Mouse (Mus musculus): Measurements from ENCODE around the gene Slc25a11.
A peak's percentile ranks its signal among the peaks of the same experiment; 100 is the strongest.

The Slc25a11 gene

DNA sequence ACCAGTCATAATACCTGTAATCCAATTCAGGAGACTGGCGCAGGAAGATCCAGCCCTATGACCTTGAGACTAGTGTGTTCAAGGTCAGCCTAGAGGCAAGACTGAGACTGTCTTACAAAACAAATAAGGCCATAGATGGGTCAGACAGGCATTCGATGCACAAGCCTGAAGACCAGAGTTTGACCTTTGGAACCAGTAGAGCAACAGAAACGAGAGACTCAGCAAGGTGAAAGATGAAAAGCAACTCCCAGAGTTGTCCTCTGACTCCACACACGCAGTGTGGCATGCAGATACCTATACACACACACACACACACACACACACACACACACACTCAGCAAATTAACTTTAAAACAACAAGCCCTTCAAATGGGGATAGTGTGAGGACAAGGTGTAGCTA, 20.4 kb downstream of the Slc25a11 start:
- no peak for DNase-seq (ENCODE audit: inconsistent age in 2 of 2, low spot score in 1 of 2)

DNA sequence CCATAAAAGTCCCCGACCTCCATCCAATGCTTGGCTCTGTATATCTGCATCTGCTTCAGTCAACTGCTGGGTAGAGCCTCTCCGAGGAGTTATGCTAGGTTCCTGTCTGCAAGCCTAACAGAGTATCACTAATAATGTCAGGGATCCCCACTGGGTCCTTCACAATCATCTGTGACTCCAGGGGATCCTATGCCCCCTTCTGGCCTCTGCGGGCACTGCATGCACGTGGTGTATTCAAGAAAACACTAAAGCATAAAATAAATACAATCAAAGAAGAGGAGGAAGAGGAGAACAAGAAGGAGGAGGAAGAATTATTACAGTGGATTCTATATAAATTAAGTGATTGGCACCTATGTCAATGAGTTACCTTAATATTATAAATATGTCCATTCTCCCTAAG, 21.8 kb downstream of the Slc25a11 start:
- DNase-seq (ENCODE audit: inconsistent age in 2 of 2, low spot score in 1 of 2), result peak; percentile 30 to 72

GRCm38 (mm10) chr11:70623053-70623742, 24.1 kb downstream of the Slc25a11 start:
- DNase-seq (ENCODE audit: inconsistent age in 2 of 2, low spot score in 1 of 2), result peak in 1 of 2 experiments; percentile 79

GRCm38 (mm10) chr11:70621972-70622814, 25.1 kb downstream of the Slc25a11 start:
- DNase-seq (ENCODE audit: inconsistent age in 2 of 2, low spot score in 1 of 2), result no peak

DNA sequence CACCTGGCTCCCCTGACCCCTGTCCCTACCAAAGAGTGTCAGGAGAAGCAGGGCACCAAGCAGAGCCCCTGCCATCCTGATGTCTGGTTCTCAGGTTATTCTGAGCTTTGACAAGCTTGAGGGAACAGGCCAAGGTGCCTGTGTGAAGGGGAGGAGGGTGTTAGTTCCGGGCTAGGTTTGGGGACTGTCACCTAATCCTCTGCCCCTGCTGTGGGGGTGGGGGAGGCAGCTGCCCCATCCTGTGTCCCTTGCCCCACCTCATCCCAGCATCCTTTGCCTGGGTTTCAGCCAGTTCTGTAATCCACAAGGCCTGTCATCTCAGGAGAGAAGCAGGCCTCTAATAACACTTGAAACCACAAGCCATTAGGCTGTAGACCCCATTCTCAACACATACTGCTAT, 28.2 kb downstream of the Slc25a11 start, which contains the start of gene Chrne:
TSS of gene Chrne (minus strand) at position 116 of the 400 bp plus-strand sequence.
- no peak for DNase-seq (ENCODE audit: inconsistent age in 2 of 2, low spot score in 1 of 2)

DNA sequence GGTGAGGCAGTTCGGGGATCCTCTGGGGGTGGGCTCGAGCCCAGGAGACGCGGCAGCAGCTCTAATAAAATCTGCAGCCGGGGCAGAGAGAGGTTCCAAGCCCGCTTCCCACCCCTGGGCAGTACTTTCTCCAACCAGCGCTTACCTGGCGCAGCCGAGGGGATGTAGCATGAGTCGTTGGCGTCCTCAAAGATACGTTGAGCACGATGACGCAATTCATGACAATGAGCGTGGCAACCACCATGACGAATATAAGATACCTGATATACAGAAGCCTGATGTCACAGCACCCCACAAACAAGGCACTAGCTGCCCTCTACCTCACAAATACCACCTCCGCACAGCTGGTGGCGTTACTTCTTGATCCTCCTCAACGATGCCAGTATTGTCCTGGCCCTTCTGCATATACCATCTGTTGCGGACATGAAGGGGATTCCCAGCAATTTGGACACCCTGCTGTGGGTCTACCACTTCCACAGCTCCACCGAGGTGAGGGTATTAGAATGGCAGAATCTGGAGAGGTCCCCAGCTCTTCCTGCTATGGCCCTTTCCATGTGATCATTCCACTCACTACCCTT, 31.7 kb downstream of the Slc25a11 start, which contains the start of gene 4930544D05Rik:
TSS of gene 4930544D05Rik (plus strand) at position 333 of the 578 bp plus-strand sequence.
- DNase-seq (ENCODE audit: inconsistent age in 2 of 2, low spot score in 1 of 2), result no peak

DNA sequence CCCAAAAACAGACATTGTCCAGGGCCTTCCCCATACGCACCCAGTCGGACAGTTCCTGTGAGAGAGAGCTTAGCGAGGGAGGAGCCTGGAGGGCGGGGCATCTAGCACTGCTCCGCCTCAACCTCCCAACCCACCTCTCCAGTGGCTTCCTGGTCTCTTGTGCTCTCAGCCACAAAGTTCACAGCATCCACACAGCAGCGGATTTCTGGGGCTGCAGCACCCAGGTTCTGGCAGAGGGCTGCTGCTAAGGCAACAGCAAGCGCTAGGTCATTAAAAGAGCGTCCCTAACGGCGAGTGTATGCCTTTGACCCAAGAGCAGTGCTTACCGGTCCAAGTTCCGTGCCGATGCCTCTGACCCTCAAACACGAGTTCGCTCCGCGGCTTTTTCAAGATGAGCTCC, 32.2 kb downstream of the Slc25a11 start:
- DNase-seq (ENCODE audit: inconsistent age in 2 of 2, low spot score in 1 of 2), result peak; percentile 69 to 87

DNA sequence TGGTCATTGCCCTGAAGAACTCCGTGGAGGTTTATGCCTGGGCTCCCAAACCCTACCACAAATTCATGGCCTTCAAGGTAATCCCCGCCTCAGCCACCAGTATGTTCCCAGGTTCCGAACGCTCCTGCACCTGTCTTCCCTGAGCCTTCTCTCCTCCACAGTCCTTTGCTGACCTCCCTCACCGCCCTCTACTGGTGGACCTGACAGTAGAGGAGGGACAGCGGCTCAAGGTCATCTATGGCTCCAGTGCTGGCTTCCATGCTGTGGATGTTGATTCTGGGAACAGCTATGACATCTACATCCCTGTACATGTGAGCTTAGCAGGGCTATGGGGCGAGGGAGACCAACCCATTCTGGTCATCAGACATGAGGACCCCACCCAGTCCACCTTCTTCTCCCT, 34.8 kb downstream of the Slc25a11 start:
- peak in 1 of 2 experiments; percentile 56 for DNase-seq (ENCODE audit: inconsistent age in 2 of 2, low spot score in 1 of 2)

DNA sequence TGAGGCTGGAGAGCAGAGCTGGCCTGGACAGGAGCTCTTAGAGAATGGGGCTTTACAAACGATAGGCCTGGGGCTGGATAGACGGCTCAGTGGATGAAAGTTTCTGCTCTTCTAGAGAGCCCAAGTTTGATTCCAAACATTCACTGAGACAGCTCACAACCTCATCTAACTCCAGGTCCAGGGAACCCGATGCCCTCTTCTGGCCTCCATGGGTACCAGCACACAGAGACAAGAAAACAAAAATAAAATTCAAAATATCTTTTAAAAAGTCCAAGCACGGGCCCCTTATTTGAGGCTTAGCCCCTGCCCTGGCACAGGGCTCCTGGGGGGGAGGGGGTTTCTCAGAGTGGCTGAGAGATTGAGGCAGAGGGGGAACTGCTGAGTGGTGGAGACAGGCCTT, 36.5 kb downstream of the Slc25a11 start:
- no peak for DNase-seq (ENCODE audit: inconsistent age in 2 of 2, low spot score in 1 of 2)

DNA sequence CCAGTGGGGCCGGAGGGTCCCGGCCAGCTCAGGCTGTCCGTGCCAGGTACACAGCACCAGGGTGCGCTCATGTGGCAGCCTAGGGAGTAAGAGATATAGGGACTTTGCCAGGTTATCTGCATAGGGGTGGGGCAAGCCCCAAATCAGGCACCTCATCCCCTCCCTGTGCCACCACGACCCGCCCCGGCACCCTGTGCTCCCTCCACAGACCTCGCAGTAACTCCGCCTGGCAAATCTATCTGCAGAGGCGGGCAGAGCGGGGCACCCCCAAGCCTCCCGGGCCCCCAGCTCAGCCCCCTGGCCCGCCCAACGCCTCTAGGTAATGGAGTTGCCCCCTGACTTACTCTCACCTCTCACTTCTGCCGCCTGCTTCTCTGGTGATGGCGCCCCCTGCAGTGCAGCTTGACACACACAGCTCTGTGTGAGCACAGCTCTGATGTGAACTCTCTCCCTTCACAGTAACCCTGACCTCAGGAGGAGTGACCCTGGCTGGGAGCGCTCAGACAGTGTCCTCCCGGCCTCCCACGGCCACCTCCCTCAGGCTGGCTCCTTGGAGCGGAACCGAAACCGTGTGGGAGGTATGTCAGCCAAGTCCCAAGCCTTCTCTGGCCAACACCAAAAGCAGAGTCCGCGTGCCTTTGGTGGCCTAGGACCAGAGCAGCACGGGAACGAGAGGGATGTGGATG, 38.8 kb downstream of the Slc25a11 start:
- peak in 1 of 2 experiments; percentile 48 for DNase-seq (ENCODE audit: inconsistent age in 2 of 2, low spot score in 1 of 2)

- no peak for DNase-seq (ENCODE audit: inconsistent age in 2 of 2, low spot score in 1 of 2)
Observed at GRCm38 (mm10) chr11:70607611-70608010, 39.7 kb downstream of the Slc25a11 start.

- no peak for DNase-seq (ENCODE audit: inconsistent age in 2 of 2, low spot score in 1 of 2)
Observed at GRCm38 (mm10) chr11:70606717-70607116, 40.6 kb downstream of the Slc25a11 start.

- DNase-seq (ENCODE audit: inconsistent age in 2 of 2, low spot score in 1 of 2), result peak; percentile 76 to 92
Observed at GRCm38 (mm10) chr11:70605024-70605566, 42.2 kb downstream of the Slc25a11 start.

GRCm38 (mm10) chr11:70598451-70598953, 48.8 kb downstream of the Slc25a11 start:
- DNase-seq (ENCODE audit: inconsistent age in 2 of 2, low spot score in 1 of 2), result no peak

DNA sequence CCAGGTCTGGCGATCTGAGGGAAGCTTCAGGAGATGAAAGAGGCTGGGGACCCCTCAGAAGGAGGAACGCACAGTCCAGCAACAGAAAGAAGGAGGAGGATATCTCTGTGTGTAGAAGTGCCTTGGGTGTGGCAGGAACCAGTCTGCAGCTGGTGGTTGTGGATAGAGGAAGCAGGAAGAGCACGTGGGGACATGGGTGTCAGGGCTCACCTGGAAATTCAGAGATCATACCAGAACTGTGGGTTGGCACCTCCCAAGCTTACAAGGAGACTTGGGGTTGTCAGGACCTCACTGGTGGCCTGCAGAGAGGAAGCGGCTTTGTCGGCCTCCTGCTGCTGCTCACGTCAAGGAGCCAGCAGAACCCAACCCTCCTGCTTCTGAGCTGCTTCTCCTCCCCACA, 50.0 kb downstream of the Slc25a11 start:
- DNase-seq (ENCODE audit: inconsistent age in 2 of 2, low spot score in 1 of 2), result no peak

DNA sequence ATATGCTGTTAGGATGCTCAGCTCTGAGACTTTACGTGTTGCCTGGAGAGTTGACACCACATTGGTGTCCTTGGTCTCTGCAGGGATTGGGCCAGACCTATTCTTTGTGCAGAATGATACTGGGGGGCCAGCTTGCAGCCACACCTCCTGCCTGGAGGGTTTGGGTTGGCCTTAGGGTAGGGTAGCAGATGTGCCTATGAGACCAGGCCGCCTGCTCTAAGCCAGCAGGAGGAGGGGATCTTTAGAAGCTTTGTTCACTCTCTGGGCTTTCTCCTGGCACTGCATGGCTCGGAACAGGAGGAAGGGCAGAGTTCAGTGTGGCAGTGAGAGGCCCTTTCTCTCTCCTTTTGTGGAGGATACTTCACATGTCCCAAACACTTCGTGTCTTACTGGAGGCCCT, 51.2 kb downstream of the Slc25a11 start:
- no peak for DNase-seq (ENCODE audit: inconsistent age in 2 of 2, low spot score in 1 of 2)

DNA sequence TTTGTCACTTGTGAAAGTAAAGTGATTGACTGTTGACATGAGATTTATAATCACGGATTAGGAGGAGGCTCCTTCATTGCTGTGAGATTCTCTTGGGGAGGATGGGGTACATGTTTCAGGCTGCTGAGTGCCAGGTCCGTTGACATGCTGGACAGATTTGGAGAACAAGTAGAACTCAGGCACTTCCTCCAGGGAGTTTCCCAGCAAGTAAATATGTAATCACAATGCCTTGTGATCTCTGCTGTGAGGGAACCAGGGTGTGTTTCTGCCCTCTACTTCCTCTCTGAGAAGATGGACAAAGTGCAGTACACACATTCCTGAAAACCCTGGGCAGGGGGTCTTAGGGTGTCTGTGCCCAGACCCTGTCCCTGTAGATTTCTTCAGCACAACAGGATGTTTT, 51.6 kb downstream of the Slc25a11 start:
- DNase-seq (ENCODE audit: inconsistent age in 2 of 2, low spot score in 1 of 2), result no peak

DNA sequence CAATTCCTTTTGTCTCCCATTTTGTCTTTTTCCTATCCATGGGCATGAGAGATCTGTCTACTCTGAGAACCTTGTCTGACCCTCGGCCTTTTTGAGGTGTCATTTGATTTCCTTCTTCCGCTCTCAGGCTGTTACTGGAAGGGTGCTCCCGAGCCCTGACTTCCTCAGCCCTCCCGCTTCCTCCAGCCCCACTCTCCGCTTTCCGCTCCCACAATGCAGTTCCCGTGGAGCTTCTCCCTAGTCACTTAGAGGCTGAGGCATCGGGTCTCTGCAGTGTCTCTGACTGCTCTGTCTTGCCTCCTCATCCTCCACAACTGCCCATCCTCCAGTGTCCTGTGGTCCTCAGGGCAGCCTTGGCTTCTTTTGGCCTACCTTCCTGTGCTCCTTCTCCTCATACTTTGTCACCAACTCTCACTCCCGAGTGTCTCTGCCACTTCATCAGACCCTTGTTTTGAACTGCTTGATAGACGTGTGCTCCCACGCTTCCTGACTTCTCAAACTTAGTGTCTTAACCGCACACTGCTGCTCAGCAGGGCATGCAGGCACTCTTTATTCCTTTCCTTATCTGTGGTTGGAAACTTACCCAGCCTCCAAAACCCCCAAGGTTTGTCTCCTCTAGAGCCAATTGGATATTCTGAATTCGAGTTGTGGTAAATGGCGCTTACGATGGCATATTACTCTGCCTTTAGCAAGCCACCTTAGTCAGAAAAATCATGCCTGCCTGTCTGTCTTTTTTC, 52.9 kb downstream of the Slc25a11 start:
- DNase-seq (ENCODE audit: inconsistent age in 2 of 2, low spot score in 1 of 2), result peak; percentile 39 to 67

Data from adrenal gland, adult (tissue).